Mouse (Mus musculus) embryonic fibroblast, embryonic 13.5 days (primary cell): Measurements from ENCODE around the gene Wbp2. TPM values are rescaled to one million over a fixed set of nuclear protein-coding genes. Genes with fewer than 3 reads are reported as not detected.

Experiments used
- H3K27ac ChIP-seq: 2 replicates; pipeline ENCODE4 v1.5.1; 2012; ENCODE audit warnings: low read length, control low read depth, inconsistent platforms; ENCODE audit not compliant: insufficient read depth
- H3K4me1 ChIP-seq: 2 replicates; pipeline ENCODE4 v1.6.1; 2011; ENCODE audit warnings: low read length; ENCODE audit not compliant: control insufficient read depth, insufficient read depth
- H3K4me3 ChIP-seq: 2 replicates; pipeline ENCODE4 v1.5.1; 2011; ENCODE audit warnings: mild to moderate bottlenecking, control low read depth, low read length; ENCODE audit not compliant: insufficient read depth
- CTCF ChIP-seq: IDR thresholded peaks from 2 replicates; pipeline ENCODE4 v1.5.1; 2011; ENCODE audit warnings: mild to moderate bottlenecking, control low read depth, low read length, moderate library complexity, borderline replicate concordance; ENCODE audit not compliant: insufficient read depth
- POLR2A ChIP-seq: IDR thresholded peaks from 2 replicates; pipeline ENCODE4 v1.6.1; 2011; ENCODE audit warnings: low read depth, mild to moderate bottlenecking, control low read depth, low read length, moderate library complexity
- polyA plus RNA-seq: library from polyadenylated mRNA; stranded (reverse); fragments of >200 nt; gene quantifications from 2 replicates; pipeline ENCODE4 v1.2.4, GENCODE M21; 2011; ENCODE audit warnings: low read depth; ENCODE audit not compliant: missing spikeins, insufficient read length

The Wbp2 gene
- polyA plus RNA-seq, 1 experiment = 55.1 TPM

DNA sequence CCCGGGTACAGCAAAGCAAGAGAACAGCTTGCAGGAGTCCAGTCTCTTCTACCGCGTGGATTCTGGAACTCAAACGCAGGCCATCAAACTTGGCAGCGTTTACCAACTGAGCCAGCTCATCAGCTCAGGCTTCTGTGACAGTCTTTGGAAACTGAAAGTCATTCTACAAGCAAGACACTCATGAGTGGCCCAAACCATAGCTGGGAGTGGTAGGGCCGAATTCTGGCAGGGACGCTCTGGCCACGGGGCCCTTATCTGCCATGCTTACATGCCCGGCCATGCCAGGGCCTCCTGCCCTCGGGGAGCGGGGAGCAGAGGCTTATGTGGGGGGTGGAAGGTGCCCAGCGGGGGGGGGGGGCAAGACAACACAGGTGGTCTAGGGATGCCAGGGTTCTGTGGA, 16.8 kb upstream of the Wbp2 start:
- H3K27ac ChIP-seq = peak overlapping the region; percentile 4; the same call in 1 of the 2 replicates
- peaks cover 11% of the 10 kb centered on the region for H3K4me1 ChIP-seq
- no peak for TF ChIP-seq POLR2A
- no peak overlapping the region for H3K4me3 ChIP-seq

- H3K4me3 ChIP-seq = no peak overlapping the region
- H3K4me1 ChIP-seq = peaks cover 6% of the 10 kb centered on the region; the same call in 1 of the 2 replicates
- TF ChIP-seq CTCF = no peak
- TF ChIP-seq POLR2A = no peak
- peak overlapping the region; percentile 10; the same call in 1 of the 2 replicates for H3K27ac ChIP-seq
Observed at GRCm38 (mm10) chr11:116102472-116102871, 15.7 kb upstream of the Wbp2 start.

DNA sequence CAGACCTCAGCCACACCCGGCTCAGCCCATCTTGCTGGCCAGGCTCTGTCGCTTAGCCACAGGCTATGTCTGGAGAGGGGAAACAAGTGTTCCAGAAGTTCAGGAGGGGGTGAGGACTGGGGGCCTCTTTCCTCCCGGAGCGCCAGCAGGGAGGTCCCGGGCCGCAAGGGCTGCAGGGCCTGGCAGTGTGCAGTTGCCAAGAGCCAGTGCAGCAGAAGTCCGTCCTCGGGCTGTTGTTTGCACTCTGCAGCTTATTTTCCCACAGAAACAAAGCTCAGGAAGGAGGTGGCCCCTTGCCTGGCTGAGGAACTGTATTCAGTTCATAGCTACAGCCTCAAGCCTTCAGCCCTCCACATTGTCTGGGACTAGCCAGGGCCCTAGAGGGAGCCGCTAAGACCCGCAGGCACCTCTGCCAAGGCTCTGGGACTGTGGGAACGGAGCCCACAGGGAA, 15.2 kb upstream of the Wbp2 start:
- TF ChIP-seq CTCF = no peak
- peak overlapping the region; percentile 10; the same call in 1 of the 2 replicates for H3K27ac ChIP-seq
- H3K4me1 ChIP-seq = peaks cover 6% of the 10 kb centered on the region; the same call in 1 of the 2 replicates
- no peak overlapping the region for H3K4me3 ChIP-seq

GRCm38 (mm10) chr11:116100839-116101238, 14.0 kb upstream of the Wbp2 start:
- Histone ChIP-seq H3K4me1 (peaks cover 6% of the 10 kb centered on the region; the same call in 1 of the 2 replicates), H3K4me3 (no peak overlapping the region), H3K27ac (no peak overlapping the region)
- TF ChIP-seq CTCF (no peak), POLR2A (no peak)

- TF ChIP-seq CTCF (no peak), POLR2A (no peak)
- Histone ChIP-seq H3K4me1 (peaks cover 6% of the 10 kb centered on the region; the same call in 1 of the 2 replicates), H3K4me3 (no peak overlapping the region), H3K27ac (no peak overlapping the region)
Observed at GRCm38 (mm10) chr11:116100385-116100784, 13.6 kb upstream of the Wbp2 start.

DNA sequence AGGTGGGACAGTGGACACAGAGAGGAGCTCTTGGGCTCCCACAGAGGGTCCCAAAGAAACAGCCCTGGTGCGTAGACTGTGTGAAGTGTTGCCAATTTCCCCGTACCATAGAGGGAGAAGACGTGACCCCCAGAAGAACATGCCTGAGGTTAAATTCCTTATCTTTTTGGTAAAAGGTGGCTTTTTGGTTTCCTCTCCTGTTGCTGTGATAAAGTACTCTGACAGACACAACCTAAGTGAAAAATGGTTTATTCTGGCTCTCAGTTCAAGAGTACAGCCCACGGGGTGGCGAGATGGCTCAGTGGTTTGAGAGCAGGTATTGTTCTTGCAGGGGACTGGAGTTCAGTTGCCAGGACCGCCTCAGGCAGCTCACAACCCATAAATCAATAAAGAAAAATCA, 12.7 kb upstream of the Wbp2 start:
- H3K4me1 ChIP-seq = peaks cover 4% of the 10 kb centered on the region; the same call in 1 of the 2 replicates
- no peak overlapping the region for H3K27ac ChIP-seq
- H3K4me3 ChIP-seq = no peak overlapping the region
- TF ChIP-seq CTCF (no peak), POLR2A (no peak)

GRCm38 (mm10) chr11:116098711-116099460, 12.1 kb upstream of the Wbp2 start:
- no peaks in the 10 kb centered on the region; the same call in 1 of the 2 replicates for H3K4me1 ChIP-seq
- TF ChIP-seq POLR2A = no peak
- TF ChIP-seq CTCF = no peak
- no peak overlapping the region for H3K27ac ChIP-seq
- no peak overlapping the region for H3K4me3 ChIP-seq

DNA sequence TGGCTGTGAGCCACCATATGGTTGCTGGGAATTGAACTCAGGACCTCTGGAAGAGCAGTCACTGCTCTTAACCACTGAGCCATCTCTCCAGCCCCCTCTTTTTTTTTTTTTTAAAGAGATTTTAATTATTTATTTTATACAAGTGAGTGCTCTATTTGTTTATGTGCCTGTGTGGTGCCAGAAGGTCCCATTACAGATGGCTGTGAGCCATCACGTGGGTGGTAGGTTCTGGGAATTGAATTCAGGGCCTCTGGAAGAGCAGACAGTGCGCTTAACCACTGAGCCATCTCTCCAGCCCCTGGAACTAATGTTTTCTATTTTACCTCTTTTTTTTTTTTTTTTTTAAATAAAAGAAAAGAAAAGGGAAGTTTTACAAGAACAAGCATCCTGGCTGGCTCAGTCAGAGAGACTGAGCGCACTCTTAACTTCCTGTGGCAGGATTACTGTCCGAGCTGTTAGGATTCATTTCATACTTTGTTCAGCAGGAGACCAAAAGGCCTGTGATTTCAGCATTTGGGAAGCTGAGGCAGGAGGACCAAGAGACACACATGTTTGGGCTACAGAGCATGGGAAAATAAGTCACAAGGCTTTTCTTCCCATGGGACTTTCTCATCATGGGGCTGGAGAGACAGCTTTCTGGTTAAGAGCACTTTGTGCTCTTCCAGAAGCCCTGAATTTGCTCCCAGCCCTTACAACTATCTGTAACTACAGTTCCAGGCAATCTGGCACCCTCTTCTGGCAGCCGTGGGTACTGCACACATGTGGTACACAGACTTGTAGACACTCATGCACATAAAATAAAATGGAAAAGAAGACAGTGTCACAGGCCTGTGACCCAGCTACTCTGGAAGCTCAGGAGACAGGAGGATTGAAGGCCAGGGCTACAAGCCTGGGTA, 9.7 kb upstream of the Wbp2 start:
- Histone ChIP-seq H3K4me3 (no peak overlapping the region), H3K4me1 (no peaks in the 10 kb centered on the region), H3K27ac (no peak overlapping the region)
- TF ChIP-seq CTCF (peak; percentile 22; the same call in 1 of the 2 replicates), POLR2A (no peak)

GRCm38 (mm10) chr11:116095573-116095972, 8.8 kb upstream of the Wbp2 start:
- no peak overlapping the region for H3K27ac ChIP-seq

More at GRCm38 (mm10) chr11:116095573-116095972, 8.8 kb upstream of the Wbp2 start:
- Histone ChIP-seq H3K4me1 (no peaks in the 10 kb centered on the region), H3K4me3 (no peak overlapping the region)
- TF ChIP-seq CTCF (no peak), POLR2A (no peak)
